Mouse (Mus musculus) liver, postnatal 0 days (tissue): Measurements from ENCODE around the gene Tmem205. TPM values are rescaled to one million over a fixed set of nuclear protein-coding genes. Genes with fewer than 3 reads are reported as not detected.
A peak's percentile ranks its signal among the peaks of the same experiment; 100 is the strongest.

Experiments
- ATAC-seq: fragments of 200-750 bp; cut with Nextera tagmentation; 2 replicates; pipeline ENCODE4 v1.8.0; 2017; ENCODE audit warnings: mild to moderate bottlenecking, moderate library complexity
- DNase-seq: peaks from one replicate; pipeline ENCODE4 v3.0.0-alpha.2; 2016
- H3K27ac ChIP-seq: fragments of 300-500 bp; sonication (generic); 2 replicates; pipeline ENCODE4 v1.5.1; 2014; ENCODE audit warnings: antibody characterized with exemption, moderate library complexity, mild to moderate bottlenecking, low read depth
- H3K27me3 ChIP-seq: fragments of 300-500 bp; sonication (generic); 2 replicates; pipeline ENCODE4 v1.6.1; 2014; ENCODE audit warnings: low read length, control low read depth, mixed read lengths; ENCODE audit not compliant: insufficient read depth
- H3K36me3 ChIP-seq: fragments of 300-500 bp; sonication (generic); replicated peaks from 2 replicates; pipeline ENCODE4 v1.6.1; 2014; ENCODE audit warnings: mild to moderate bottlenecking, control low read depth, low read length, moderate library complexity, mixed read lengths; ENCODE audit not compliant: insufficient read depth
- H3K4me1 ChIP-seq: fragments of 300-500 bp; sonication (generic); 2 replicates; pipeline ENCODE4 v1.6.1; 2014; ENCODE audit warnings: antibody characterized with exemption, mild to moderate bottlenecking, control low read depth; ENCODE audit not compliant: insufficient read depth
- H3K4me2 ChIP-seq: fragments of 300-500 bp; sonication (generic); 2 replicates; pipeline ENCODE4 v1.6.1; 2014; ENCODE audit warnings: low read depth, mild to moderate bottlenecking, low read length, moderate library complexity, mixed read lengths
- H3K4me3 ChIP-seq: fragments of 300-500 bp; sonication (generic); 2 replicates; pipeline ENCODE4 v1.5.1; 2014; ENCODE audit warnings: low read depth, low read length
- H3K9ac ChIP-seq: fragments of 300-500 bp; sonication (generic); replicated peaks from 2 replicates; pipeline ENCODE4 v1.6.1; 2014; ENCODE audit warnings: mild to moderate bottlenecking, moderate library complexity
- H3K9me3 ChIP-seq: fragments of 300-500 bp; sonication (generic); 2 replicates; pipeline ENCODE4 v1.6.1; 2016; ENCODE audit warnings: mild to moderate bottlenecking, control low read depth, low read length, mixed read lengths
- CTCF ChIP-seq: sonication (generic); IDR thresholded peaks from 2 replicates; pipeline ENCODE4 v1.5.1; 2016; ENCODE audit warnings: antibody characterized with exemption, low read depth
- EP300 ChIP-seq: IDR thresholded peaks from 2 replicates; pipeline ENCODE4 v1.6.1; 2016; ENCODE audit warnings: antibody characterized with exemption, low read depth, mild to moderate bottlenecking
- WGBS: fragments of 180-500 bp; shearing (Covaris S2); extraction: QIAGEN DNeasy Blood & Tissue Kit; methylation state at CpG from one replicate; pipeline ENCODE4 v1.1.7; 2014; ENCODE audit not compliant: insufficient replicate concordance; 5-methylcytosine and 5-hydroxymethylcytosine counted together
- polyA plus RNA-seq: library from polyadenylated mRNA; unstranded; fragments of >200 nt; fragmentation: Nextera tagmentation; extraction: Ambion mirVana; gene quantifications from 2 replicates; pipeline ENCODE4 v1.2.1, GENCODE M21; 2015

Tmem205 gene
- polyA plus RNA-seq, 1 experiment from 2014 or later: 222 TPM

DNA sequence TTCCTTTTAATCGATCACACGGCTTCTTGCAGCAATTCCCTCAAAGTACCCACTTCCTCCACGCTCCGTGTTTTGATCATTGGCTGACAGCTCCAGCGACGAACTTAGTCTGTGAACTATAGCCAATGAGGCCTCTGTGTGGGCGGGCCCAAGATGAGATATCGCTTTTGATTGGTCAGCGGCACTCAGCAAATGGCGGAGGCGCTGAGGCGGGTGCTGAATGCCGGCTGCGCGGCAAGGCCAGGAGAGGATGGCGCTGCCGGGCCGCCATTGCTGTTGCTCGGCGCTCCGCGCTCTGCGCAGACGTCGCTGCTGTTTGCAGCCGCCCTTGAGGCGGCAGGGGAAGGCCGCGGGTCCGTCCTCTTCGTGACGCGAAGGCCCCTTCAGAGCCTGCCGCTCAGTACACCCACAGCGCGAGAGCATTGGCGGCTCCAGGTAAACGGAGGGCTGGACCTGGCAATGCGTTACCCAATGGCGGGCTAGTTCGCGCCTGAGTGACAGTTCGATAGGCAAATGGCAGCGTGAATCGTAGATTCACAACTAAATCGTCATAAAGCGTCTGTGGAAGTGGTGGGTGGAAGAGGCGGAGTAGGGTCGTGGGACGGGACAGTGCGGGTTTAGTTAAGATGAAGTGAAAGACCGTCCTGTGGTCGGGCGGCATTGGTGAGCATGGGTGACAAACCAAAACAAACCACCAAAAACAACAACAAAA, 28.4 kb upstream of the Tmem205 start, which contains the start of gene Swsap1:
TSS of gene Swsap1 (plus strand) at position 186 of the 712 bp plus-strand sequence.
- under 1% methylated on average over 53 of the region's 54 CpGs for WGBS
- H3K4me2 ChIP-seq: peak within 1 kb of the TSS; percentile 88
- peak within 1 kb of the TSS; percentile 65 for H3K9ac ChIP-seq
- ATAC-seq: peak; percentile 96
- 0 out of 2 replicates have a peak, but pooled peaks cover under 1% of the 10 kb centered on the region for H3K27me3 ChIP-seq
- peak within 1 kb of the TSS; percentile 67 for H3K4me3 ChIP-seq
- peaks cover 21% of the 10 kb centered on the region for H3K4me1 ChIP-seq
- TF ChIP-seq CTCF (no peak), EP300 (no peak)
- H3K27ac ChIP-seq: peak within 1 kb of the TSS; percentile 88
- peak; percentile 96 for DNase-seq
- H3K9me3 ChIP-seq: no peaks in the 10 kb centered on the region
- peaks cover 26% of the 10 kb centered on the region for H3K36me3 ChIP-seq

DNA sequence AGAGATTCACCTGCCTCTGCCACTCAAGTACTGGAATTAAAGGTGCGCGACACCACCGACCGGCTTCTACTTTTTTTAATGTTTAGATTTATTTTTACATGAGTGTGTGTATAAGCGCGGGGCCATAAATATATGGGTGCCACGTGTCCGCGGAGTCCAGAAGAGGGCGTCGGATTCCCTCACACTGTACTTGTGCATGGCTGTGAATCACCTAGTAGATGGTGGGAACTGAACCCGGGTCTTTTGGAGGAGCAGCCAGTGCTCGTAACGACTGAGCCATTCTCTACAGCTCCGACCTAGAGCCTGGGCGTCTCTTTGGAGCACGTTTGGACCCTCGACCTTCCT, 27.8 kb upstream of the Tmem205 start:
- H3K4me1 ChIP-seq: peaks cover 15% of the 10 kb centered on the region
- peaks cover 20% of the 10 kb centered on the region for H3K36me3 ChIP-seq
- H3K27ac ChIP-seq: peak overlapping the region; percentile 88
- peak overlapping the region; percentile 88 for H3K4me2 ChIP-seq
- peak; percentile 50 for ATAC-seq
- TF ChIP-seq EP300: no peak
- TF ChIP-seq CTCF: peak; percentile 65
- WGBS: 3% methylated on average over 18 of the region's 18 CpGs
- H3K9me3 ChIP-seq: no peaks in the 10 kb centered on the region
- H3K9ac ChIP-seq: peak overlapping the region; percentile 28; the same call in 1 of the 2 replicates
- H3K27me3 ChIP-seq: 0 out of 2 replicates have a peak, but pooled peaks cover under 1% of the 10 kb centered on the region
- DNase-seq: no peak
- peak overlapping the region; percentile 67 for H3K4me3 ChIP-seq

DNA sequence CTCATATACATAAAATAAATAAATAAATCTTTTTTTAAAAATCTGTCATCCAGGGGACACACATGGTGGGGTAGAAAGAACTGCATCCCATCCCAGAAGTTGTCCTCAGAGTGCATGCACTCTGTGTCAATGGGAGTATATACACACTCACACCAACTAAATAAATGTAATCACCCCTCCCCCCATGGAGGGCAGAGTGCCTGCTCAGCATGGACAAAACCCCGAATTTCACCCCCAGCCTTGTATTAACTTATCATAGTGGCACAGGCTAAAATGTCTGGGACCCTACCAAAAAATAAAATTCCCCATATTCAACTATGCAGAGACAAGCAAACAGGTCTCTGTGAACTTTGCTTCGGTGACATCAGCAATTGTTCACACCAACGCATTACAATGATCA, 27.3 kb upstream of the Tmem205 start:
- 70% methylated on average over 3 of the region's 3 CpGs for WGBS

DNA sequence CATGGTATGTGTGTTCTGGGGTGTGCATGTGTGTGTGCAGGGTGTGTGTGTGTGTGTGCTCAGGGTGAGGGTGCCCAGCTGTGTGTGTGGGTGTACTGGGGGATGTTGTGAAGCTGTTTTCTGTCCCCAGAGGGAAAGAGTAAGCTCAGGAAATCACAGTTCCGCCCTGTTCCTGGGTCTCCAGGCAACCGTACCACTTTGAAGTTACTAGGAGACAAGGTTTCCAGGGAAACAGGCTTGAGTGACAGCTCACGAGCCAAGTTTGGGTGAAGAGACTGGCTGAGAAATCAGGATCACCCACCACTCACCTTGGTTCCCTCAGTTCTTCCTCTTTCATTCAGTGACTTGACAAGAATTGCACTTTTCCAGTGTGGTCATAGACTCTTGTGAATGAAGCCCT, 26.2 kb upstream of the Tmem205 start:
- H3K9ac ChIP-seq: no peak overlapping the region
- WGBS: 26% methylated on average over 3 of the region's 3 CpGs
- no peak overlapping the region for H3K27ac ChIP-seq
- H3K27me3 ChIP-seq: 0 out of 2 replicates have a peak, but pooled peaks cover 2% of the 10 kb centered on the region
- no peak for ATAC-seq
- peaks cover 4% of the 10 kb centered on the region; the same call in 1 of the 2 replicates for H3K36me3 ChIP-seq
- DNase-seq: no peak
- peaks cover 9% of the 10 kb centered on the region; the same call in 1 of the 2 replicates for H3K4me1 ChIP-seq
- no peaks in the 10 kb centered on the region for H3K9me3 ChIP-seq
- no peak overlapping the region for H3K4me2 ChIP-seq
- no peak for TF ChIP-seq EP300
- TF ChIP-seq CTCF: no peak
- no peak overlapping the region for H3K4me3 ChIP-seq

More for the DNA sequence above, 27.3 kb upstream of the Tmem205 start:
- Histone ChIP-seq H3K27me3 (0 out of 2 replicates have a peak, but pooled peaks cover 2% of the 10 kb centered on the region), H3K36me3 (peaks cover 15% of the 10 kb centered on the region), H3K9ac (no peak overlapping the region), H3K4me3 (peak overlapping the region; percentile 67; the same call in 1 of the 2 replicates), H3K9me3 (no peaks in the 10 kb centered on the region), H3K4me2 (peak overlapping the region; percentile 88), H3K4me1 (peaks cover 10% of the 10 kb centered on the region), H3K27ac (no peak overlapping the region)
- TF ChIP-seq CTCF (no peak), EP300 (no peak)
- no peak for DNase-seq
- no peak for ATAC-seq

DNA sequence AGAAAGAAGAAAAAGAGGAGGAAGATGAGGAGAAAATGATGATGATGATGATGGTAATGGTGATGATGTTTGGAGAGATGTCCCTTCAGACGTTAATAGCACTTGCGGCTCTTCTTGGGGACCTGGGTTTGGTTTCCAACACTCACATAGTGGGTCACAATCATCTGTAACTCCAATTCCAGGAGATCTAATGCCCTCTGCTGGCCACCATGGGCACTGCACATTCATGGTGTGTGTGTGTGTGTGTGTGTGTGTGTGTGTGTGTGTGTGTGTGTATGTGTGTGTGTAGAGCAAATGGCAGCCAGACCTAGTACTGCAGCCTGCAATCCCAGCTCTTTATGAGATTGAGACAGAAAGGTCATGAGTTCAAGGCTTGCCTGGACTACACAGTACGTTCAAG, 24.6 kb upstream of the Tmem205 start:
- DNase-seq (peak; percentile 33), ATAC-seq (no peak)
- peaks cover 12% of the 10 kb centered on the region for H3K4me1 ChIP-seq
- H3K27me3 ChIP-seq: 0 out of 2 replicates have a peak, but pooled peaks cover 2% of the 10 kb centered on the region
- no peak overlapping the region for H3K27ac ChIP-seq
- no peak overlapping the region for H3K4me3 ChIP-seq
- H3K9ac ChIP-seq: no peak overlapping the region
- H3K9me3 ChIP-seq: no peaks in the 10 kb centered on the region
- H3K4me2 ChIP-seq: no peak overlapping the region
- H3K36me3 ChIP-seq: no peaks in the 10 kb centered on the region
- WGBS: 71% methylated on average over 3 of the region's 3 CpGs
- peak; percentile 72 for TF ChIP-seq CTCF
- TF ChIP-seq EP300: no peak

DNA sequence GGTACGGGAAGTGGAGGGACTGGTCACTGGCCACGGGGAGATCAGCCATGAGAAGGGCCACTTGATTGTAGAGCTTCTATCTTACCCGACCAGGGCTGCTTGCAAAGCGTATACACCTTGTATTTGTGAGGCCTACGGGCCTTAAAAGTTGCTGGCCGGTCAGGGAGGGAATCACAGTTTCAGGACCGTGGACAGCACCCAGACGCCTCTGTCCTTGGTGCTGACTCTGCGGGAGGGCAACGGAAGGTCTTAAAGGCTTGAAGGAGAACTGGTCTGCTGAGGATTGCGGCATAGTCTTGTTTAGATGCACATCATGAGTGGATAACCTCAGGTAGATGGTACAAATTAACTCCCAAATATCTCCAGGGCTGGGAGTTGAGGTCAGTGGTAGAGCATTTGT, 23.0 kb upstream of the Tmem205 start:
- Histone ChIP-seq H3K4me2 (no peak overlapping the region), H3K27me3 (0 out of 2 replicates have a peak, but pooled peaks cover 2% of the 10 kb centered on the region), H3K4me3 (no peak overlapping the region), H3K27ac (no peak overlapping the region), H3K9ac (no peak overlapping the region), H3K4me1 (peaks cover 6% of the 10 kb centered on the region; the same call in 1 of the 2 replicates), H3K36me3 (no peaks in the 10 kb centered on the region), H3K9me3 (no peaks in the 10 kb centered on the region)
- WGBS: 14% methylated on average over 11 of the region's 11 CpGs
- peak; percentile 85 for DNase-seq
- ATAC-seq: no peak
- 0 out of 2 replicates have a peak, but pooled peaks have one; percentile 2 for TF ChIP-seq CTCF
- no peak for TF ChIP-seq EP300
